Mouse (Mus musculus) MEL (cell line): ENCODE results near the gene Dpf3.

ENCODE experiments used
- CTCF ChIP-seq, 3 experiments: IDR thresholded peaks in 2 of 3; conservative IDR thresholded peaks in 1 of 3; 2 replicates each; pipeline ENCODE4 v1.5.1; 2011 to 2012; ENCODE audit warnings: low read length in 3 of 3, low read depth in 2 of 3, mild to moderate bottlenecking in 2 of 3, improper control_type of control experiment in 1 of 3, inconsistent platforms in 1 of 3, mixed read lengths in 1 of 3, moderate library complexity in 1 of 3; ENCODE audit not compliant: control insufficient read depth in 1 of 3, insufficient read depth in 1 of 3, poor library complexity in 1 of 3, severe bottlenecking in 1 of 3
- E2F4 ChIP-seq: IDR thresholded peaks from 2 replicates; pipeline ENCODE4 v1.6.1; 2011; ENCODE audit warnings: low read depth, low read length, improper control_type of control experiment, borderline replicate concordance
- EP300 ChIP-seq, 2 experiments: IDR thresholded peaks; 2 replicates each; pipeline ENCODE4 v1.6.1; 2011; ENCODE audit warnings: improper control_type of control experiment in 2 of 2, low read length in 2 of 2, low read depth in 1 of 2, mild to moderate bottlenecking in 1 of 2
- ETS1 ChIP-seq: IDR thresholded peaks from 2 replicates; pipeline ENCODE4 v1.6.1; 2012; ENCODE audit warnings: low read depth, mild to moderate bottlenecking, inconsistent platforms, low read length, improper control_type of control experiment, moderate library complexity
- GATA1 ChIP-seq: IDR thresholded peaks from 2 replicates; pipeline ENCODE4 v1.6.1; 2011; ENCODE audit warnings: low read depth, low read length, improper control_type of control experiment
- POLR2A ChIP-seq, 2 experiments: IDR thresholded peaks; 2 replicates each; pipeline ENCODE4 v1.6.1; 2011 to 2012; ENCODE audit warnings: low read length in 2 of 2, mild to moderate bottlenecking in 2 of 2, control low read depth in 1 of 2, improper control_type of control experiment in 1 of 2, low read depth in 1 of 2, moderate library complexity in 1 of 2; ENCODE audit not compliant: control insufficient read depth in 1 of 2, insufficient read depth in 1 of 2, poor library complexity in 1 of 2
- POLR2AphosphoS2 ChIP-seq: IDR thresholded peaks from 2 replicates; pipeline ENCODE4 v1.6.1; 2011; ENCODE audit warnings: low read length, improper control_type of control experiment
- UBTF ChIP-seq: IDR thresholded peaks from 2 replicates; pipeline ENCODE4 v1.6.1; 2012; ENCODE audit warnings: low read depth, mild to moderate bottlenecking, inconsistent platforms, low read length, improper control_type of control experiment, moderate library complexity, borderline replicate concordance; ENCODE audit not compliant: insufficient read depth
- USF2 ChIP-seq, 2 experiments: IDR thresholded peaks; 2 replicates each; pipeline ENCODE4 v1.6.1; 2011 to 2012; ENCODE audit warnings: improper control_type of control experiment in 2 of 2, low read length in 2 of 2, borderline replicate concordance in 1 of 2, inconsistent platforms in 1 of 2, low read depth in 1 of 2, mild to moderate bottlenecking in 1 of 2; ENCODE audit not compliant: insufficient read depth in 1 of 2

- TF ChIP-seq GATA1 (no peak), CTCF (IDR thresholded peaks at IDR 0.05 in 2 of 3, conservative IDR thresholded peaks at IDR 0.05 in 1 of 3; ENCODE audit: control insufficient read depth in 1 of 3, insufficient read depth in 1 of 3, low read depth in 2 of 3, low read length in 3 of 3, poor library complexity in 1 of 3, severe bottlenecking in 1 of 3) (no peak), POLR2AphosphoS2 (no peak), E2F4 (no peak), POLR2A (IDR thresholded peaks at IDR 0.05; ENCODE audit: control insufficient read depth in 1 of 2, insufficient read depth in 1 of 2, low read depth in 1 of 2, low read length in 2 of 2, poor library complexity in 1 of 2) (no peak), UBTF (no peak), USF2 (IDR thresholded peaks at IDR 0.05; ENCODE audit: borderline replicate concordance in 1 of 2, insufficient read depth in 1 of 2, low read depth in 1 of 2, low read length in 2 of 2) (no peak), ETS1 (no peak), EP300 (IDR thresholded peaks at IDR 0.05; ENCODE audit: low read depth in 1 of 2, low read length in 2 of 2) (no peak)
These were observed 253.9 kb downstream of the Dpf3 start for GRCm38 (mm10) chr12:83233651-83234050.
